Mouse (Mus musculus): ENCODE measurements around the gene Scd4. TPM values are rescaled to one million over a fixed set of nuclear protein-coding genes. Genes with fewer than 3 reads are reported as not detected.
A peak's percentile ranks its signal among the peaks of the same experiment; 100 is the strongest.

The Scd4 gene
- polyA plus RNA-seq, 1 experiment from 2014 or later = not detected

DNA sequence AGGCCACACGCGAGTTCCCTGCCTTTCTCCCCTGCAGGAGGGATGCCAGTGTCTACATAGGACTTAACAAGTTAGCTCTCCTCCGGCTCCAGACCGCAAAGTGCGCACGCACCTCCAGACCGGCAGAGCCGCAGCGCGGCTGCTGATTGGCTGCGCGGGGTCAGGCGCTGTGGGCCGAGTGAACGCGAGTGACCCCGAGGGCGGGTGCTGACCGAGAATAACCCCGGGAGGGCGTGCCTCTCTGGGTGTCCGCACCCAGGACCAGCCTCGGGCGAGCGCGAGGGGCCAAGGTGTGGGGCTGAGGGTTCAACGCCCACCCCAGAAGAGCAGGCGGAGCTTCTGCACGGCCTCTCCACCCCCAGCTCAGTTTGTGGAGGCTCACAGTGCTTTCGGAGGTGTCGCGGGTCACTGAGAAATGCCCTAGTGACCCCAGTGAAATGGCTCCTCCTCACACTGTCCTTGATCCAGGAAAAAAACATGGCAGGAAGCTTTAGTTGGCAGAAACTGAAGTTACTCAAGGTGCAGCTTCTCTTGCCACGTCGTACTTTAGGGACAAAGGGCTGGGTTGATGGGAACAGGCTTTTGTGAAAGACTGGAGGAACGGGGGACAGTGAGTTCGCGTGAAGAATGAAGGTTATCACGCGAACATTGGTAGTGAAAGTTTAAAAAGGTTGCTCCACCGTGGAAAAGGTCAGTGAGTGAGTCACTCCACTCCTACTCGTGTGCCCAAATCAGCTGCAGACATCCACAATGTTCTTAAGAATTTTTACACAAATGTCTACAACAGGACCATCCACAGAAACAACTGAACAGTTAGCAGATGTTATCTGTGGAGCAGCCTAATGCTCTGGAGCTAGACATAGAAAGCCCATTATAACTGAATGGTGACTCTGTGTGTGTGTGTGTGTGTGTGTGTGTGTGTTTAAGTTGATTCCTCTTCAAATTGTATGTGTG, 55.9 kb downstream of the Scd4 start:
- peak overlapping the region; percentile 68 for H3K4me2 ChIP-seq
- no peaks in the 10 kb centered on the region for H3K9me3 ChIP-seq (ENCODE audit: control insufficient read depth, low read length)
- peak; percentile 99 for ATAC-seq (ENCODE audit: low FRiP score)
- 6% methylated on average over 41 of the region's 41 CpGs for WGBS
- peak overlapping the region; percentile 79 for H3K9ac ChIP-seq (ENCODE audit: low read length)
- peaks cover 17% of the 10 kb centered on the region for H3K4me1 ChIP-seq (ENCODE audit: control insufficient read depth, insufficient read depth, low read length)
- H3K36me3 ChIP-seq (ENCODE audit: control insufficient read depth, insufficient read depth, low read length) = no peaks in the 10 kb centered on the region
- peak; percentile 98 for DNase-seq (ENCODE audit: low spot score, missing footprints)
- peak overlapping the region; percentile 64 for H3K27ac ChIP-seq (ENCODE audit: low read depth, low read length)
- peak overlapping the region; percentile 54 for H3K4me3 ChIP-seq (ENCODE audit: low read depth, low read length)
- H3K27me3 ChIP-seq (ENCODE audit: control insufficient read depth, insufficient read depth, low read length) = no peaks in the 10 kb centered on the region

DNA sequence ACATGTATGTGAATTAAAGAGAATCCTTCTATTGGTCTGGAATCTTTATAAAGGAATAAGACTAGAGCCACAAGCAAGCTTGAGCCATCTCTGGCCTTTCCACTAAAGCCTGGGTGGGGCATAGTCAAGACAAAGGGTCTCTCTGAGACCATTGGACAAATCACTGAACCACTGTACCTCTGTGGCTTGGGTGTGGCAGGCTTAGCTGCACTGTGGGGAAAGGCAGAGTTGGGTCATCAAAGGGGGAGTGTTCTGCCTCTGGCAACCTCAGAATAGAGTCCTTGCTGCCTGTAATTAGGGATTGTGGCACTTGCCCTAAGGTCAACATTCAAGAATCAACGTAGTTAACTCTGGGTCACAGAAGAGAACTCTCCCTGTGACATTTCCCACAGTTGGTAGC, 56.6 kb downstream of the Scd4 start:
- DNase-seq (ENCODE audit: low spot score, missing footprints) (peak; percentile 81), ATAC-seq (ENCODE audit: low FRiP score) (no peak)
- no peak overlapping the region for H3K4me3 ChIP-seq (ENCODE audit: low read depth, low read length)
- no peak overlapping the region for H3K27ac ChIP-seq (ENCODE audit: low read depth, low read length)
- H3K4me1 ChIP-seq (ENCODE audit: control insufficient read depth, insufficient read depth, low read length) = peaks cover 17% of the 10 kb centered on the region
- no peaks in the 10 kb centered on the region for H3K27me3 ChIP-seq (ENCODE audit: control insufficient read depth, insufficient read depth, low read length)
- H3K4me2 ChIP-seq = no peak overlapping the region
- no peaks in the 10 kb centered on the region for H3K9me3 ChIP-seq (ENCODE audit: control insufficient read depth, low read length)
- no peak overlapping the region; the same call in 1 of the 2 replicates for H3K9ac ChIP-seq (ENCODE audit: low read length)
- WGBS = 29% methylated on average over 1 of the region's 1 CpGs
- no peaks in the 10 kb centered on the region for H3K36me3 ChIP-seq (ENCODE audit: control insufficient read depth, insufficient read depth, low read length)

DNA sequence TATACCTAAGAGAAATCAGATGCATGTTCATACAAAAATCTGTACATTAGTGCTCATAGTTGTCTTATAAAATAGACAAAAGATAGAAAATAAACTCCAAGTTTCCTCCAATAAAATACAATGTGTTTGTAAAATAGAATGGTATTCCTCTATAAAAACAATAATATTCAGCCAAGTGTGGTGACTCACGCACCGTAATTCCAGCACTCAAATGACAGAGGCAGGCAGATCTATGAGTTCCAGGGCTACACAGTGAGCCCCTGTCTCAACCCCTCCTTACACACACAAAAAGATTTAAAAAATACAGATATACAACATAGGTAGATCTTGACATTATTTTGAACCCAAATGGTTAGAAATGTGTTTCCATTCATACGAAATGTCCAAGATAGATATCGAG, 59.0 kb downstream of the Scd4 start:
- Histone ChIP-seq H3K4me1 (ENCODE audit: control insufficient read depth, insufficient read depth, low read length) (peaks cover 17% of the 10 kb centered on the region), H3K27ac (ENCODE audit: low read depth, low read length) (no peak overlapping the region), H3K36me3 (ENCODE audit: control insufficient read depth, insufficient read depth, low read length) (no peaks in the 10 kb centered on the region), H3K9me3 (ENCODE audit: control insufficient read depth, low read length) (no peaks in the 10 kb centered on the region), H3K4me3 (ENCODE audit: low read depth, low read length) (no peak overlapping the region), H3K27me3 (ENCODE audit: control insufficient read depth, insufficient read depth, low read length) (no peaks in the 10 kb centered on the region), H3K4me2 (no peak overlapping the region), H3K9ac (ENCODE audit: low read length) (no peak overlapping the region)
- 95% methylated on average over 4 of the region's 4 CpGs for WGBS
- DNase-seq (ENCODE audit: low spot score, missing footprints) = no peak
- no peak for ATAC-seq (ENCODE audit: low FRiP score)

DNA sequence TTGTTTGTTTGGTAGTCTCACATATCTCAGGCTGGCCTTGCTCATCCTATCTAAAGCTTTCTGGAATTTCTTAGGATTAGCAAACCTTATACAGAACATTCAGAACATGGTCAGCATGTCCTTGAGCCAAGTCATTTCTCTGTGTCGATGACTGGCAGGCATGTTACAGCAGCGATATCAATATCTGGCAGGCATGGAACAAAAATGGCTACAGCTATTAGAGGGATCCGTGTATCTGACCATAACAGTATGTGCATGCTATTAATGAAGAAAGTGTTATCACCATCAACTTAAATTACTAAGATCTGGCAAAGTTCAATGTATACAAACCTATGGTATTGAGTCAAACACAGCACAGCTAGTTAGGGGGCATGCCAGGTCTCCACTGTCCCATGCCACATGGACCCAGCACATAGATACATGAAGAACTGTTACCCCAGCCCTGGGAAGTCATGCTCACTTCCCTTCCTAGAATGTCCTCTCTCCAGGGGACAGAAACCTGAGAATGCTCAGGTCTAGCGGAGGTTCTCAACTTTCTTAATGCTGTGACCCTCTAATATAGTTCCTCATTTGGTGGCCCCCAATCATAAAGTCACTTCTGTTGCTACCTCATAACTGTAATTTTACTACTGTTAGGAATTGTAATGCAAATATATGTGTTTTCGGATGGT, 59.6 kb downstream of the Scd4 start:
- Histone ChIP-seq H3K36me3 (ENCODE audit: control insufficient read depth, insufficient read depth, low read length) (no peaks in the 10 kb centered on the region), H3K27ac (ENCODE audit: low read depth, low read length) (no peak overlapping the region), H3K9ac (ENCODE audit: low read length) (no peak overlapping the region), H3K4me3 (ENCODE audit: low read depth, low read length) (no peak overlapping the region), H3K4me2 (no peak overlapping the region), H3K27me3 (ENCODE audit: control insufficient read depth, insufficient read depth, low read length) (no peaks in the 10 kb centered on the region), H3K9me3 (ENCODE audit: control insufficient read depth, low read length) (no peaks in the 10 kb centered on the region), H3K4me1 (ENCODE audit: control insufficient read depth, insufficient read depth, low read length) (peaks cover 17% of the 10 kb centered on the region)
- ATAC-seq (ENCODE audit: low FRiP score) (no peak), DNase-seq (ENCODE audit: low spot score, missing footprints) (peak; percentile 67)
- WGBS = 87% methylated on average over 5 of the region's 5 CpGs

DNA sequence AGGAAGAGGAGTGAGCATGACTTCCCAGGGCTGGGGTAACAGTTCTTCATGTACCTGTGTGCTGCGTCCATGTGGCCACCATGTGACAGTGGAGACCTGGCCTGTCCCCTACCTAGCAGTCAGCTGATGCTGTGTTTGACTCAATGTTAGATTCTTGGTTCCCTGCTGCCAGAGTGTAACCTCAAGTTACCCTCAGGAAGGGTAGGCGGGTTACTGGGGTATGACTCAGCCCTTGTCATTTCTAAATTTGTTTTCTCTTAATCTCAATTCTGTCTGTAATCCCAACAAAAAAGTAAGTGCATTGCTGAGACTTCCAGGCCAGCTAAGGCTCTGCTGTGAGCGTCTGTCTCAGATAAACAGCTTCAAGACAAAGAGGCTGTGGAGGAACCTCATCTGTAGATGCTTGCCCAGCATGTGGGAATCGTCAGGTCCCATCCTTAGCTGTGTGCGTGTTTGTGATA, 61.1 kb downstream of the Scd4 start:
- ATAC-seq (ENCODE audit: low FRiP score) (no peak), DNase-seq (ENCODE audit: low spot score, missing footprints) (peak; percentile 10)
- H3K4me1 ChIP-seq (ENCODE audit: control insufficient read depth, insufficient read depth, low read length) = peaks cover 5% of the 10 kb centered on the region; the same call in 1 of the 2 replicates
- H3K27me3 ChIP-seq (ENCODE audit: control insufficient read depth, insufficient read depth, low read length) = no peaks in the 10 kb centered on the region
- peaks cover 7% of the 10 kb centered on the region; the same call in 1 of the 2 replicates for H3K36me3 ChIP-seq (ENCODE audit: control insufficient read depth, insufficient read depth, low read length)
- no peak overlapping the region for H3K4me2 ChIP-seq
- 86% methylated on average over 5 of the region's 5 CpGs for WGBS
- no peaks in the 10 kb centered on the region for H3K9me3 ChIP-seq (ENCODE audit: control insufficient read depth, low read length)
- H3K9ac ChIP-seq (ENCODE audit: low read length) = no peak overlapping the region
- H3K4me3 ChIP-seq (ENCODE audit: low read depth, low read length) = no peak overlapping the region
- no peak overlapping the region for H3K27ac ChIP-seq (ENCODE audit: low read depth, low read length)

DNA sequence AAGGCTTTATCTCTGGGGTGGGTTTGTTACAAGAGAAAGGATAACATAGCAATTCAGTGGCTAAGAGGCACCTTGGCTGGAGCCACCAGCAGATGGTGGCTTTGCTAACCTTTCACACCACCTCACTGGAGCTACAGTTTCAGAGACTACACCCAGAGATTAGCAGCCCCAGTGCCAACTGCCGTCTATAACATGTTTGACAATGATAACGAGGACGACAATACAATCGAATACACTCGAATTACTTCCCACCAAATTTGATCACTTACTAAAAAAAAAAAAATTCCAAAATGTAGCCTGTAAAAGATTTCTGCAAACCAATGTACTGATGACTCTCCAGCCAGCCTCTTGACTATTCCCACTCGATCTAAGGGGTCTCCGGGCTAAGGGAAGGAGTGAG, 62.1 kb downstream of the Scd4 start:
- DNase-seq (ENCODE audit: low spot score, missing footprints) (peak; percentile 54), ATAC-seq (ENCODE audit: low FRiP score) (no peak)
- H3K27me3 ChIP-seq (ENCODE audit: control insufficient read depth, insufficient read depth, low read length) = no peaks in the 10 kb centered on the region
- H3K9ac ChIP-seq (ENCODE audit: low read length) = no peak overlapping the region
- no peaks in the 10 kb centered on the region for H3K4me1 ChIP-seq (ENCODE audit: control insufficient read depth, insufficient read depth, low read length)
- H3K36me3 ChIP-seq (ENCODE audit: control insufficient read depth, insufficient read depth, low read length) = peaks cover 11% of the 10 kb centered on the region
- H3K4me2 ChIP-seq = no peak overlapping the region
- no peak overlapping the region for H3K27ac ChIP-seq (ENCODE audit: low read depth, low read length)
- WGBS = 90% methylated on average over 7 of the region's 7 CpGs
- no peaks in the 10 kb centered on the region for H3K9me3 ChIP-seq (ENCODE audit: control insufficient read depth, low read length)
- no peak overlapping the region for H3K4me3 ChIP-seq (ENCODE audit: low read depth, low read length)

Small RNA genes within 50 kb of the gene (microRNA-seq; reads per million reads assigned to microRNA genes)
- 1.9 reads per million, percentile 3 among the genes with 10 or more reads in this experiment for gene Mir5114

Other genes starting within 250 kb of the Scd4 start
- gene Chuk, start 225.6 kb upstream of the Scd4 start, polyA plus RNA-seq (2014; fragmentation: Nextera tagmentation; extraction: Ambion mirVana) = 53.9 and 58.7 TPM in 2 replicates
- gene Cwf19l1, start 197.2 kb upstream of the Scd4 start, polyA plus RNA-seq (2014; fragmentation: Nextera tagmentation; extraction: Ambion mirVana) = 42.2 and 53.3 TPM in 2 replicates
- gene Bloc1s2, start 186.6 kb upstream of the Scd4 start, polyA plus RNA-seq (2014; fragmentation: Nextera tagmentation; extraction: Ambion mirVana) = 113 and 128 TPM in 2 replicates
- gene Pkd2l1, start 140.7 kb upstream of the Scd4 start, polyA plus RNA-seq (2014; fragmentation: Nextera tagmentation; extraction: Ambion mirVana) = 0.08 and 0.14 TPM in 2 replicates
- gene Scd3, start 129.8 kb upstream of the Scd4 start, polyA plus RNA-seq (2014; fragmentation: Nextera tagmentation; extraction: Ambion mirVana) = 0.22 TPM in 1 of 2 replicates, not detected in the other
- gene Scd2, start 39.4 kb upstream of the Scd4 start, polyA plus RNA-seq (2014; fragmentation: Nextera tagmentation; extraction: Ambion mirVana) = 353 and 358 TPM in 2 replicates
- 16.0 and 17.4 TPM in 2 replicates for gene Scd1, start 74.8 kb downstream of the Scd4 start, polyA plus RNA-seq (2014; fragmentation: Nextera tagmentation; extraction: Ambion mirVana)
- 7.9 and 13.9 TPM in 2 replicates for gene Wnt8b, start 160.4 kb downstream of the Scd4 start, polyA plus RNA-seq (2014; fragmentation: Nextera tagmentation; extraction: Ambion mirVana)
- gene Sec31b, start 212.8 kb downstream of the Scd4 start, polyA plus RNA-seq (2014; fragmentation: Nextera tagmentation; extraction: Ambion mirVana) = 0.18 and 0.25 TPM in 2 replicates
- not detected in 2 replicates for gene Gm20538, start 219.7 kb downstream of the Scd4 start, polyA plus RNA-seq (2014; fragmentation: Nextera tagmentation; extraction: Ambion mirVana)
- gene Ndufb8, start 222.3 kb downstream of the Scd4 start, polyA plus RNA-seq (2014; fragmentation: Nextera tagmentation; extraction: Ambion mirVana) = 443 and 490 TPM in 2 replicates
- 24.2 and 24.7 TPM in 2 replicates for gene Hif1an, start 229.8 kb downstream of the Scd4 start, polyA plus RNA-seq (2014; fragmentation: Nextera tagmentation; extraction: Ambion mirVana)

Data from midbrain, embryonic 11.5 days (tissue).